Mouse (Mus musculus) spleen, adult 2 months (tissue): ENCODE measurements around the gene Cep89. TPM values are rescaled to one million over a fixed set of nuclear protein-coding genes. Genes with fewer than 3 reads are reported as not detected.
A peak's percentile ranks its signal among the peaks of the same experiment; 100 is the strongest.

ENCODE experiments used
- DNase-seq, 2 experiments: peaks; one replicate each; pipeline versions ENCODE4 v3.0.0 to v3.0.0-alpha.2; 2012 to 2021; ENCODE audit warnings: low spot score in 2 of 2, low read depth in 1 of 2
- H3K27ac ChIP-seq: fragments of 200-500 bp; 2 replicates; pipeline ENCODE4 v1.5.1; 2012; ENCODE audit warnings: low read length, inconsistent platforms; ENCODE audit not compliant: insufficient read depth
- H3K27me3 ChIP-seq: fragments of 200-500 bp; 2 replicates; pipeline ENCODE4 v1.6.1; 2012; ENCODE audit warnings: mild to moderate bottlenecking, moderate library complexity, low read length, inconsistent platforms; ENCODE audit not compliant: control insufficient read depth, insufficient read depth
- H3K36me3 ChIP-seq: fragments of 200-500 bp; 2 replicates; pipeline ENCODE4 v1.6.1; 2012; ENCODE audit warnings: mild to moderate bottlenecking, low read length, inconsistent platforms; ENCODE audit not compliant: control insufficient read depth, insufficient read depth
- H3K4me1 ChIP-seq: fragments of 200-500 bp; 2 replicates; pipeline ENCODE4 v1.6.1; 2011; ENCODE audit warnings: inconsistent platforms; ENCODE audit not compliant: control insufficient read depth, insufficient read depth, insufficient read length
- H3K4me3 ChIP-seq: fragments of 200-500 bp; 2 replicates; pipeline ENCODE4 v1.5.1; 2011; ENCODE audit warnings: mild to moderate bottlenecking, inconsistent platforms; ENCODE audit not compliant: insufficient read depth, insufficient read length; ENCODE audit errors: extremely low read depth
- CTCF ChIP-seq: fragments of 200-500 bp; IDR thresholded peaks from 2 replicates; pipeline ENCODE4 v1.5.1; 2011; ENCODE audit warnings: mild to moderate bottlenecking, inconsistent platforms; ENCODE audit not compliant: insufficient read depth, insufficient read length, insufficient replicate concordance; ENCODE audit errors: extremely low read depth
- POLR2A ChIP-seq: fragments of 200-500 bp; IDR thresholded peaks from 2 replicates; pipeline ENCODE4 v1.6.1; 2011; ENCODE audit warnings: low read depth, low read length, inconsistent platforms
- WGBS: fragments of 180-500 bp; shearing (Covaris S2); methylation state at CpG from one replicate; pipeline ENCODE4 v1.1.7; 2018; 5-methylcytosine and 5-hydroxymethylcytosine counted together
- polyA plus RNA-seq: library from polyadenylated mRNA; depleted of rRNA; stranded (reverse); fragments of >200 nt; gene quantifications from 2 replicates; pipeline ENCODE4 v1.2.3, GENCODE M21; 2012

Gene Cep89
- polyA plus RNA-seq, 1 experiment: 15.4 TPM

DNA sequence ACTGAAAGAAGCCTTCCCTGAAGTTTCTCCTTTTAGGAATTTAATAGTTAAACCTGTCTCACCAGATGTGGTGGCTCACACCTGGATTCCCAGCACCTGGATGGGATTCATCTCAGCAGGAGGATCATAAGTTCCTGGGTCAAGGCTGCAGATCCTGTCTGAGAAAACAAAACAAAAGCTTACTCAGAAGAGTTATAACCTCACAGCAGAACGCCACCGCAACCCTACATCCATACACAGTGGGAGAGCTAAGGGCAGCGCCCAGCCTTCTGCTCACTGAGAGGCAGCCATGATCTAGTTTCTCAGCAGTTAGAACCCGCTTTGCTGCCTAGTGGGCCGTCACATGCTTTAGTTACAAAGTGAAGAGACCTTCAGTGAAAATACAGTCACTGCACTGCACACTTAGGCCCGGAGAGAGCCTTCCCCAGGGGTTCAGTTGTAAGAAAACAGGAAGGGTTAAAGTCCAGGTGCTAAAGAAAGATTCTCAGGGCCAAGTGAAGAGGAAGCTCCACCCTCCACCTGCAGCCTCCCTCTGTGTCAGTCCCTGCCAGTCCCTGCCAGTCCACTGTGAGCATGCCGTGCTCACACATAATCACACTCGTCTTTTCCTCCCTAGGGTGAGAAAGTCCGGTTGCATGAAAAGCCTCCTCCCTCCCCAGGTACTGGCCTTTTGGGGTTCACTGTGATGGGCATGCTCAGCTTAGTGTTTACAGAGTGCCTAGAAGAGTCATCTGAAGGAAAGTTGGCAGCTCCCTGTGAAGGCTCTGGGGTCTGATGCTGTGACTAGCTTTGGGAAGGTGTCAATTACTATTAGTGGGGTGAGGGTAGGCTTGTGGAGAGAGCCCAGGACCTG lies 19.2 kb downstream of the Cep89 start:
- Histone ChIP-seq H3K27me3 (no peaks in the 10 kb centered on the region), H3K4me3 (peak overlapping the region; percentile 57), H3K4me1 (peaks cover 9% of the 10 kb centered on the region; the same call in 1 of the 2 replicates), H3K36me3 (peaks cover 7% of the 10 kb centered on the region; the same call in 1 of the 2 replicates), H3K27ac (peak overlapping the region; percentile 85)
- TF ChIP-seq POLR2A: peak; percentile 24; the same call in 1 of the 2 replicates
- TF ChIP-seq CTCF: no peak
- 57% methylated on average over 9 of the region's 9 CpGs for WGBS
- peak; percentile 16 to 32 for DNase-seq

DNA sequence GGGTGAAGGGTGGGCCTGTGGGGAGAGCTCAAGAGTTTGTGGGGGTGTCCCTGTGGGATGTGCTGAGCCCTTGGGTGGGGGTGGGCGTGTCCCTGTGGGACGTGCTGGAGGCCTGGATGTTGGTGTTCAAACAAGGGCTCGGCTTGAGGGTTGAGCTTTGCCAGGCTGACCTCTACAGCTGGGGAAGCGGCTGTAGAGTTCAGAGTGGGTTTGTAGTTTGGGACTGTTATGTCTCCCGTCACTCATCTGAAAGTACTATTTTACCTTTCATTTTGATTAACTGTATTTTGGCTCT lies 19.8 kb downstream of the Cep89 start:
- Histone ChIP-seq H3K36me3 (peaks cover 12% of the 10 kb centered on the region), H3K27me3 (no peaks in the 10 kb centered on the region), H3K4me3 (peak overlapping the region; percentile 57; the same call in 1 of the 2 replicates), H3K27ac (peak overlapping the region; percentile 85), H3K4me1 (peaks cover 9% of the 10 kb centered on the region; the same call in 1 of the 2 replicates)
- TF ChIP-seq CTCF: no peak
- no peak for DNase-seq
- WGBS: 65% methylated on average over 5 of the region's 5 CpGs

DNA sequence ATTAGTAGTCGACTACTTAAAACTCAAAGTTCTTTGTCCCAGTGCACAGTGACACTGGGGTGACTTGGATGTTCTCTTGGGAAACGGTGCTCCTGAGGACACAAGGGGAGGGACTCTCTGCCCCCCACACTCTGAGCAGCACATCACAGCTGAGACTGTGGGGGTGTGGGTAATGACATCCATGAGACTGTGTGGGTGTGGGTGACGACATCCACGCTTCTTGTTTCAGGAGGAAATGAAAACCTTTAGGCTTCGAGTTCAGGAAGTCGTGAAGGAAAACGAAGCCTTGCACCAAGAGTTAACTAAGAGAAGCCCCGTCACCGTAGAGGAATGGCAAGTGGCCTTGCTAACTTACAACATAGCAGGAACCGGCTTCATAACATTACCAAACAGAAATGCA lies 26.2 kb downstream of the Cep89 start:
- H3K4me1 ChIP-seq: no peaks in the 10 kb centered on the region
- H3K27ac ChIP-seq: no peak overlapping the region
- peaks cover 16% of the 10 kb centered on the region for H3K36me3 ChIP-seq
- TF ChIP-seq POLR2A (no peak), CTCF (no peak)
- no peak for DNase-seq
- no peak overlapping the region for H3K4me3 ChIP-seq
- 74% methylated on average over 10 of the region's 10 CpGs for WGBS
- no peaks in the 10 kb centered on the region for H3K27me3 ChIP-seq

DNA sequence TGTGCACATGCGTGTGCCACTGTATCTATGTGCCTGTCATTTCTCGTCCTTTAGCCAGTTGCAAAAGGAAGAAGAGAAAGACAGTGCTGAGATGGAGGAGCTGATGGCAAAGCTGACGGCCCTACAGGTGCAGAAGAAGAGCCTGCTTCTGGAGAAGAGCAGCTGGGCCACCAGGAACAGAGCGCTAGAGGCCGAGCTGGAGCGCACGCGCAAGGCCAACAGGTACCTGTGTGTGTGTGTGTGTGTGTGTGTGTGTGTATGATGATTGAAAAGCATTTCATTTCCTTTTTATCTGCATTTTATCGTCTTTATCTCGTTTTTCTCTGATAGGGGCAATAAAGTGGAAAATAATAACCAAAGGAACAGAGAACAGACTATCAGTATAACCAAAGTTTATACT lies 31.3 kb downstream of the Cep89 start:
- no peaks in the 10 kb centered on the region for H3K27me3 ChIP-seq
- TF ChIP-seq POLR2A (no peak), CTCF (no peak)
- no peak for DNase-seq
- no peak overlapping the region for H3K27ac ChIP-seq
- no peak overlapping the region for H3K4me3 ChIP-seq
- no peaks in the 10 kb centered on the region for H3K4me1 ChIP-seq
- peaks cover 18% of the 10 kb centered on the region for H3K36me3 ChIP-seq
- WGBS: 92% methylated on average over 10 of the region's 10 CpGs

DNA sequence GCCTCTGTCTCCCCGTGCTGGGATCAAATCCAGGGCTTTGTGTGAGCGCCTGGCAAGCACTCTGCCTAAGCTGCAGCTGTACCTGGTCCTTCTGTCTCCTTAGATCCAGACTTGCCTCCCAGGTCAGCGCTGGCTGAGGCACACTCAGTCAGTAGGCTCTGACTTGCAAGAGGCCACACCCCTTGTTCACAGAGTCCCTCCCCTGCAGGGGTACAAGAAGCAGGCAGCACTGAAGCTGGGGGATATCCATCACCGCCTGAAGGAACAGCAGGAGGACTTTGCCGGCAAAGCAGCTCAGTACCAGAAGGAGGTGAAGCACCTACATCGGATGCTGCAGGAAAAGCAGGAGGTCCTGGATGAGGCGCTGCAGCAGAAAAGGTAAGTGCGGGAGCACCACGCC lies 38.4 kb downstream of the Cep89 start:
- H3K4me3 ChIP-seq: no peak overlapping the region
- peaks cover 32% of the 10 kb centered on the region for H3K36me3 ChIP-seq
- no peaks in the 10 kb centered on the region for H3K4me1 ChIP-seq
- TF ChIP-seq CTCF (no peak), POLR2A (no peak)
- no peaks in the 10 kb centered on the region for H3K27me3 ChIP-seq
- H3K27ac ChIP-seq: no peak overlapping the region
- no peak for DNase-seq
- 97% methylated on average over 9 of the region's 9 CpGs for WGBS

DNA sequence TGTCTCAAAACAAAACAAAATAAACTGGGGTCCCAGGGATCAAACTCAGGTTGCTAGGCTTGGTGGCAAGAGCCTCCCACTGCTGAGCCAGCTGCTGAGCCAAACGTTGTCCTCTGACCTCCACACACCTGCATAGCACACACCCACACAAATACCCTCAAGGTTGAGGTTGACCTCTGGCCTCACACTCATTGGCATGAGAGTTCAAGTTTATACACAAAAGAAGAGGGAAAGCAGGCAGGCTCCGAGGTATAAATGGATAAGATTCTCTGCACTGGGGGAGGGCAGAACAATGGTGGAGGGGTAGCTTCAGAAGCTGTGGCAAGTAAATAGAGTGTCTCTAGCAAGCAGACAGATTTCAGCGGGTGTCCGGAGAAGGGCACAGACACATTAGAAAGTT lies 50.7 kb downstream of the Cep89 start:
- no peak overlapping the region for H3K27ac ChIP-seq
- DNase-seq: no peak
- H3K4me3 ChIP-seq: no peak overlapping the region
- TF ChIP-seq CTCF: no peak
- TF ChIP-seq POLR2A: no peak
- H3K36me3 ChIP-seq: no peaks in the 10 kb centered on the region
- no peaks in the 10 kb centered on the region for H3K27me3 ChIP-seq
- H3K4me1 ChIP-seq: no peaks in the 10 kb centered on the region
- 70% methylated on average over 4 of the region's 4 CpGs for WGBS
